Mouse (Mus musculus) 3134 (cell line): ENCODE data around the gene Cyp2d26.

Experiments used
- DNase-seq: peaks from one replicate; pipeline ENCODE4 v3.0.0-alpha.2; 2011; ENCODE audit warnings: low spot score; ENCODE audit not compliant: insufficient read length; ENCODE audit errors: extremely low read depth

The Cyp2d26 gene

GRCm38 (mm10) chr15:82763631-82764420 is 30.3 kb downstream of the Cyp2d26 start, which contains the start of gene Cyp2d40:
Cyp2d40 (minus strand) TSS chr15:82764183.
- no peak for DNase-seq

GRCm38 (mm10) chr15:82748141-82748540 is 46.0 kb downstream of the Cyp2d26 start:
- DNase-seq = no peak

GRCm38 (mm10) chr15:82747516-82747915 is 46.6 kb downstream of the Cyp2d26 start:
- no peak for DNase-seq
